Mouse (Mus musculus) midbrain, embryonic 11.5 days (tissue): ENCODE measurements around the gene Disp2. TPM values are rescaled to one million over a fixed set of nuclear protein-coding genes. Genes with fewer than 3 reads are reported as not detected.

ENCODE experiments used
- ATAC-seq: fragments of 200-750 bp; cut with Nextera tagmentation; 2 replicates; pipeline ENCODE4 v1.8.0; 2017; ENCODE audit warnings: moderate TSS enrichment, moderate library complexity; ENCODE audit not compliant: low FRiP score
- DNase-seq: peaks from one replicate; pipeline ENCODE4 v3.0.0; 2015; ENCODE audit warnings: low spot score; ENCODE audit errors: missing footprints
- H3K27ac ChIP-seq: fragments of 300-500 bp; sonication (generic); 2 replicates; pipeline ENCODE4 v1.5.1; 2014; ENCODE audit warnings: low read depth, low read length
- H3K27me3 ChIP-seq: fragments of 300-500 bp; sonication (generic); 2 replicates; pipeline ENCODE4 v1.6.1; 2014; ENCODE audit warnings: mild to moderate bottlenecking, low read length, moderate library complexity, mixed read lengths; ENCODE audit not compliant: control insufficient read depth, insufficient read depth
- H3K36me3 ChIP-seq: fragments of 300-500 bp; sonication (generic); 2 replicates; pipeline ENCODE4 v1.6.1; 2014; ENCODE audit warnings: mild to moderate bottlenecking, low read length, moderate library complexity, mixed read lengths; ENCODE audit not compliant: control insufficient read depth, insufficient read depth
- H3K4me1 ChIP-seq: fragments of 300-500 bp; sonication (generic); 2 replicates; pipeline ENCODE4 v1.6.1; 2014; ENCODE audit warnings: low read length; ENCODE audit not compliant: control insufficient read depth, insufficient read depth
- H3K4me2 ChIP-seq: fragments of 300-500 bp; sonication (generic); 2 replicates; pipeline ENCODE4 v1.6.1; 2014; ENCODE audit warnings: mild to moderate bottlenecking, moderate library complexity
- H3K4me3 ChIP-seq: fragments of 300-500 bp; sonication (generic); 2 replicates; pipeline ENCODE4 v1.5.1; 2014; ENCODE audit warnings: low read depth, low read length
- H3K9ac ChIP-seq: fragments of 300-500 bp; sonication (generic); 2 replicates; pipeline ENCODE4 v1.6.1; 2014; ENCODE audit warnings: low read length
- H3K9me3 ChIP-seq: fragments of 300-500 bp; sonication (generic); 2 replicates; pipeline ENCODE4 v1.6.1; 2016; ENCODE audit warnings: low read length; ENCODE audit not compliant: control insufficient read depth
- WGBS: fragments of 180-500 bp; shearing (Covaris S2); extraction: QIAGEN DNeasy Blood & Tissue Kit; methylation state at CpG from one replicate; pipeline ENCODE4 v1.1.7; 2014; 5-methylcytosine and 5-hydroxymethylcytosine counted together
- polyA plus RNA-seq: library from polyadenylated mRNA; unstranded; fragments of >200 nt; fragmentation: Nextera tagmentation; extraction: Ambion mirVana; gene quantifications from 2 replicates; pipeline ENCODE4 v1.2.1, GENCODE M21; 2014

Disp2 gene
- polyA plus RNA-seq, 1 experiment from 2014 or later: 7.8 TPM

DNA sequence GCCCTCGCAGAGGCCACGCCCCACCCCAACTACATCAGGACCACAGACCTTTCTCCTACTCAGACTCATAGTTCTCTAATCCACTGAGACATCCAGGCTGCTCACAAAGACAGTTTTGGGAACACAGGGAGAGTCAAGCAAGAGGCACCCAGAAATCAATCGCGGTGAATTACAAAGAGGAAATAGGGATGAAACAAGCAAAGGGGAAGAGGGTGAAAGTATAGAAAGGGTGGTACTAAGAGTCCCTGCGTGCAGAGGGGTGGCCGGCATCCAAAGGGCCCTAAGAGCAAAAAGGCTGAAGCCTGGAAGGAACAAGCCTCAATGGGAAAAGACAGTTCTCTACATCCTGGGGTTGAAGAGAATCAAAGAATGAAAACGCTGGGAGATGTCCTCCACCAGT, 34.9 kb upstream of the Disp2 start:
- peaks cover 9% of the 10 kb centered on the region for H3K27me3 ChIP-seq
- peaks cover 2% of the 10 kb centered on the region; the same call in 1 of the 2 replicates for H3K36me3 ChIP-seq
- no peak overlapping the region for H3K9ac ChIP-seq
- 9% methylated on average over 7 of the region's 7 CpGs for WGBS
- H3K27ac ChIP-seq: no peak overlapping the region
- peak overlapping the region; percentile 86; the same call in 1 of the 2 replicates for H3K4me2 ChIP-seq
- ATAC-seq: no peak
- H3K4me1 ChIP-seq: peaks cover 21% of the 10 kb centered on the region
- H3K4me3 ChIP-seq: no peak overlapping the region
- DNase-seq: no peak
- no peaks in the 10 kb centered on the region for H3K9me3 ChIP-seq

DNA sequence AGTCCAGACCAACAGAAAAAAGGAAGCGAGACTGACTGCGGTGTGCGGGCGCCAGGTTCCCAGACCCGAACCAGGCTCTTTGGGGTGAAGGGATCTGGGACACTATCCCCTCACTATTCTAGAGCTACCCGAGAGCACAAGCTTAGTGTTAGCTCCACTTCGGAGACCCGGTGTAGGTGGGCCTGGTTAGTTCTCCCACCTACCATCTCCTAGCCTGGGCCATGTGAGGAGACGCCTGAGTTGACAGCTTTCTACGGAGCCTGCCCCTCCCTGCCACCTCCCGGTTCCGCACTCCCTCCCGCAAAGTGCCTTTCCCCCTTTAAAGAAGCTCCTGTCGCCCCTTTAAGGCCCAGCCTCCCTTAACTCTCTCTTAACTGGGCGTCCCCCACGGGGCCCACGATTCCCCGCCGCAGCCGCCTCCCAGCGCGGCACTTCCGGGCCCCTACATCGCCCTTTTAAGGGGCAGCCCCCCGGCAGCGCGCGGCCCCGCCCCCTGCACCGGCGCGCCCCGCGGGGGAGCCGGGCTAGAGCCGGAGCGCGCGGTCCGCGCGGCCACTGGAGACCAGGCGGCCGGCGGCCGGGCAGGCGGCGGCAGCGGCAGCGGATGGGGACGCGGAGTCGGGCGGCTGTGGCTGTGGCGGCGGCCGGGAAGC, 34.2 kb upstream of the Disp2 start, which contains the start of gene Inafm2:
Gene Inafm2 (plus strand): TSS at position 527 of the 653 bp plus-strand sequence.
- peak; percentile 94 for ATAC-seq
- Histone ChIP-seq H3K27ac (no peak within 1 kb of the TSS; the same call in 1 of the 2 replicates), H3K4me3 (peak within 1 kb of the TSS; percentile 90), H3K4me1 (peaks cover 25% of the 10 kb centered on the region), H3K36me3 (peaks cover 2% of the 10 kb centered on the region; the same call in 1 of the 2 replicates), H3K9ac (peak within 1 kb of the TSS; percentile 89), H3K9me3 (no peaks in the 10 kb centered on the region), H3K4me2 (peak within 1 kb of the TSS; percentile 86), H3K27me3 (peaks cover 9% of the 10 kb centered on the region)
- peak; percentile 98 for DNase-seq
- under 1% methylated on average over 50 of the region's 57 CpGs for WGBS

DNA sequence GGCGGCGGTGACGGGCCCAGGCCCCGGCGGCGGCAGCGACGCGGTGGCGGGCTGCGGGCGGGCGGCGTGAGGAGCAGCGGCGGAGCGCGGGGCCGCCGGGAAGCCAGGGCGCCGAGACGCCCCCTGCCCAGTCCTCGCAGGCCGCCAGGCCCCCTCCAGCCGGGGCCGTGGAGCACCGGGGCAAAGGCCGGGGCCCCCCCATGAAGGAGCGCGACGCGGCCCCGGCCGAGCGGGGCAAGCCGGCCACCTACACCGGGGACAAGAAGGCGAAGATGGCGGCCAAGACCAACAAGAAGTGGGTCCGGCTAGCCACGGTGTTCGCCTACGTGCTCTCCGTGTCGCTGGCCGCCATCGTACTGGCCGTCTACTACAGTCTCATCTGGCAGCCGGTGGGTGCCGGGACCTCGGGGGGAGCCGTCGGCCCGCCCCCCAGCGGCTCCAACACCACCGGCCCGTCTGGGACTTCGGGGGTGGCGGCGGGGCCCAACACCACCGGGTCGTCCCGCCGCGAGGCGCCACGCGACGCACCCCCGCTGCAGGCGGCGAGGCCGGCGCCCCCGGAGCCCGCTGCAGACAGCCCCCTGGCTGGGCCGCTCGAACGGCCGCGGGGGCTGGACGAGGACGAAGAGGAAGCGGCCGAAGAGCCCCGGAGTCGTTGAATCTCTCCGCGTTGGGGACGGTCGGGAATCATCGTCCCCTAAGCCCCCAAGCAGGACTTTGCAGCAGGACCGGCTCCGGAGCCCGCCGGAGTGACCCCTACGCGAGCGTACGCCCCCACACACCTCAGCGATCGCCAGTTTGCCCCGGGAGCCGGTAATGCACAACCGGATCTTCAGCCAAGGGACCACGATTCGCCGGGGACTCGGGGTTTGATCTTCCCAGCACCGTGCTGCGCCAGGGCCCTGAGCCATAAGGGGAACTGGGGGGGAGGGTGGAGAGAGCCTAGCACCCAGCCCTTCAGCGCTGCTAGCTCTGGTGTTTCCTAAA, 33.3 kb upstream of the Disp2 start:
- H3K27me3 ChIP-seq: peaks cover 9% of the 10 kb centered on the region
- peak overlapping the region; percentile 90 for H3K4me3 ChIP-seq
- peak overlapping the region; percentile 86 for H3K4me2 ChIP-seq
- H3K9me3 ChIP-seq: no peaks in the 10 kb centered on the region
- peaks cover 2% of the 10 kb centered on the region; the same call in 1 of the 2 replicates for H3K36me3 ChIP-seq
- H3K27ac ChIP-seq: no peak overlapping the region; the same call in 1 of the 2 replicates
- ATAC-seq (peak; percentile 74), DNase-seq (peak; percentile 93)
- peak overlapping the region; percentile 89 for H3K9ac ChIP-seq
- peaks cover 26% of the 10 kb centered on the region for H3K4me1 ChIP-seq
- WGBS: under 1% methylated on average over 95 of the region's 113 CpGs

DNA sequence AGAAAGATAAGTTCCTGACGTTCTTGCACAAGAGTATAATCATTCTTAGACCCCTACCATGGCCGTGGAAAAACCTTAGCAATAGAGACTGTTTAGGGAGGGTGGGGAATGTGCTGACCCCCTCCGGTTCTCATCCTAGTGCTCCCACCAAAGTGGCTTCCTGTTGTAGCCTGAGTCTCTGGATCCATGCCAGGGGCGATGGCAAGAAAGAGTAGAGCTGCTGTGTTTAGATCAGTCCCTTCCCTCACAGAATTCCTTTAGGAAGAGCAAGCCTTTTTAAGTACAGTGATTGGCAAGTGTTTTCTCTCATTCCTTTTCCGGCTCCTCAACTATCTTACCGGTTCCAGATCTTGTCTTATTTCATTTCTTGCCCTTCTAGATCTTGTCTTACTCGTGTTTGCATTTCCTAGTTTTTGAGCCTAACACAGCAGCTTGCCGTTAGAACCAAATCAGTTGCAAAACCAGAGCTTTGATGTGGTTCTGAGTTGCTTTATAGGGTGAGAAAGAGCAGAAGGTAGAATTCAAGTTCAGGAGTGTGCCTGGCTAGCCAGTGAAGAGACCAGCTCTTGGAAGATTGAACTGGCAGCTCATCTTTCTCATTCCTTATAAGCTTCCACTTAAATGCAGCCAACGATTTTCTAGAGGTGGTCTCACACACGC, 32.1 kb upstream of the Disp2 start:
- Histone ChIP-seq H3K9me3 (no peaks in the 10 kb centered on the region), H3K36me3 (peaks cover 2% of the 10 kb centered on the region; the same call in 1 of the 2 replicates), H3K4me1 (peaks cover 26% of the 10 kb centered on the region), H3K4me2 (peak overlapping the region; percentile 86), H3K27ac (no peak overlapping the region), H3K9ac (no peak overlapping the region), H3K27me3 (peaks cover 9% of the 10 kb centered on the region), H3K4me3 (peak overlapping the region; percentile 90)
- DNase-seq (no peak), ATAC-seq (no peak)
- WGBS: 44% methylated on average over 10 of the region's 10 CpGs

DNA sequence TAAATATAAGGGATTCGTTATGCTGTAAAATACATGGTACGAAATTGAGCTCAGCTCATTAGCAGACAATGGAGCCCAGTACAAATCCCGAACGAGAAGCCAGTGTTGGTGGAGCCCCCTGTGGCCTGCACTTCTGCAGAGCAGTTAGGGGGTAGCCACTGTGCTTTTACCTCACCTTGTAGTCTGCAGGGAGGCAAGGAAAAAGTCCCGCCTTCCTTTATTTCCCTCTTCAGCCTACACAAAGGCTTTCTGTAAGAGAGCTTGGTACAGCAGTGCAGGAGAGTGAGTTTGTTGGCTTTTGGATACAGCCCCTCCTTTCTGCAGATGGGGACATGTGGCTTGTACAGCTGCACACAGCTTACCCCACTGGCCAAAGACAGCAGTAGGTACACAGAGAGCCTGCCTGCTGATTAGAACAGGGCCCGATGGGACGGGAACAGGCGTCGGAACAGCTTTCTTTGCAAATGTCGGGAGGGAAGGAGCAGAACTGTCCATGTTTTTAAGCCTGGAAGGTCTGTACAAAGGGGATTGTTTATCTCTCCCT, 30.1 kb upstream of the Disp2 start:
- H3K4me2 ChIP-seq: no peak overlapping the region
- WGBS: 25% methylated on average over 10 of the region's 10 CpGs
- peaks cover 1% of the 10 kb centered on the region; the same call in 1 of the 2 replicates for H3K27me3 ChIP-seq
- peak overlapping the region; percentile 24; the same call in 1 of the 2 replicates for H3K9ac ChIP-seq
- no peaks in the 10 kb centered on the region for H3K9me3 ChIP-seq
- H3K4me1 ChIP-seq: peaks cover 26% of the 10 kb centered on the region
- ATAC-seq: no peak
- no peak overlapping the region for H3K4me3 ChIP-seq
- no peak overlapping the region for H3K27ac ChIP-seq
- peak; percentile 85 for DNase-seq
- H3K36me3 ChIP-seq: peaks cover 2% of the 10 kb centered on the region; the same call in 1 of the 2 replicates

DNA sequence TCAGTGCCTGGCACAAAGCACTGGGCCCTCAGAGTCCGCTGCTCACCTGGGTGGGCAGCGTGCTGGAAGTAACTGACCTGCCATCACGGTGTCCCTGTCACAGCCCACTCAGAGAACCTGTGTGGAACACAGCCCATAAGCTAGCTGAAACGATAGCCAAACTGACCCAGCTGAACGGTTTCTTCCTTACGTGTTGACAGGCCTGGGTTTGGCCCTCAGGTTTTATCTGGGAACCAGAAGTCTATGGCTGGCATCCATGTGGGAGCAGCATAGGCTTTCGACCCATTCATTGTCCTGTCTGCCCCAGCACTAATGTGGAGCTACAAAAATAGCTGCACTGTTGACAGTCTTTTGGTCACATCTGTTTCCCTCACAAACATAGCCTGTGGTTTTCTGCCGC, 29.0 kb upstream of the Disp2 start:
- H3K9me3 ChIP-seq: no peaks in the 10 kb centered on the region
- no peak overlapping the region; the same call in 1 of the 2 replicates for H3K9ac ChIP-seq
- no peaks in the 10 kb centered on the region for H3K27me3 ChIP-seq
- ATAC-seq (no peak), DNase-seq (no peak)
- peaks cover 20% of the 10 kb centered on the region for H3K4me1 ChIP-seq
- peaks cover 2% of the 10 kb centered on the region; the same call in 1 of the 2 replicates for H3K36me3 ChIP-seq
- no peak overlapping the region for H3K4me3 ChIP-seq
- H3K4me2 ChIP-seq: no peak overlapping the region
- 89% methylated on average over 8 of the region's 8 CpGs for WGBS
- H3K27ac ChIP-seq: no peak overlapping the region

DNA sequence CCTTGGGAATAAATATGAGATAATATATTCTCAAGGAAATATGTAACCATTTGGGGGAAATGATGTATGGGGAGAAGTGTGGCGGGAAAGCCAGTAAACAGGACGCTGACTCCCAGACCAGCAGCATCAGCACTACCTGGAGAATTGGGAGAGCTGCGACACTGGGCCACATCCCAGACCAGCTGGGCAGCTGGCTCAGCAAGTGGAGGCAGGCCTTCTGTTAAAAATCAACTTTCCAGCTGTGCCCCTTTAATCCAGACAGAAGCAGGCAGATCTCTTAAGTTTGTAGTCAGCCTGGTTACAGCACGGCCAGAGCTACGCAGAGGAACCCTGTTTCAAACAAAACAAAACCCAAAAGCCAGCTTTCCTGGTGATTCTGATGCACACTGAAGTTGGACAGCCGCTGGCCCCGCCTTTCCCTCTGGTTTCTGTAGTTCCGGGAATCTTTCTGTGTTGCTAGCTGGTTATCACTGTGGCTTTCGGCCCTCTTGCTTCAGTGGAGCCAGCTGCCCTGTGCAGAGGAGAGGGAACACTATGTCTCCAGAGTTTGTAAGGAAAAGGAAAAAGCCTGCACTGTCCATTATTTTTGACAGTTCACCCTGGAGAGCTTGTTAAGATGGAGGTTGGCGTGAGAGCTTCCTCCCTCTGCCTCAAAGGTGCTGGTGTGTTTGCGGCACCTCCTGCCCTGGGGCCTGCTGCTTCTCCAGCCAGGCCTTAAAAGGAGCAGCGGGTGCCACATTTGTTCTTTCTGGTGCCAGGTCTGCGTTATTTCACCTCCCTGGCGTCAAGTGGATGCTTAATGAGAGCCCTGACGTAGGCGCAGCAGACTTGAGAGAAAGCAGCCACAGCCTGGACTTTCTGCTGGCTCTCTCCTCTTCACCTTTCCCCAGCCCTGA, 27.4 kb upstream of the Disp2 start:
- no peak for DNase-seq
- Histone ChIP-seq H3K4me3 (no peak overlapping the region), H3K27ac (no peak overlapping the region; the same call in 1 of the 2 replicates), H3K9me3 (no peaks in the 10 kb centered on the region), H3K27me3 (no peaks in the 10 kb centered on the region), H3K9ac (no peak overlapping the region), H3K36me3 (peaks cover 2% of the 10 kb centered on the region; the same call in 1 of the 2 replicates), H3K4me1 (peaks cover 17% of the 10 kb centered on the region), H3K4me2 (no peak overlapping the region)
- no peak for ATAC-seq
- 75% methylated on average over 16 of the region's 16 CpGs for WGBS

DNA sequence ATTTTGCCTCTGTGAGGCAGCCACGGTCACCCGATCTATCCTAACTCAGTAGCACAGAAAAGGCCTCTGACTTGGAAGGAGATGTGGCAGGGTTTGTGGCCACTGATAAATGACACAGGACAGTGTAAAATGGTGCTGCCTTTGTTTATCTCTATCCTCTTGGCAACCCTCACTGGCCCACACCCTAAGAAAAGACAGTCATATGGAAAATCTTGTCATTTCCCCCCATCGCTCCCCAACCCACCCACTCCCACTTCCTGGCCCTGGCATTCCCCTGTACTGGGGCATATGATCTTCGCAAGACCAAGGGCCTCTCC, 26.8 kb upstream of the Disp2 start:
- Histone ChIP-seq H3K9me3 (no peaks in the 10 kb centered on the region), H3K4me2 (no peak overlapping the region), H3K4me1 (peaks cover 14% of the 10 kb centered on the region), H3K36me3 (peaks cover 2% of the 10 kb centered on the region; the same call in 1 of the 2 replicates), H3K27ac (no peak overlapping the region; the same call in 1 of the 2 replicates), H3K4me3 (no peak overlapping the region), H3K9ac (no peak overlapping the region), H3K27me3 (no peaks in the 10 kb centered on the region)
- 79% methylated on average over 4 of the region's 4 CpGs for WGBS
- ATAC-seq (no peak), DNase-seq (peak; percentile 23)
